Mouse (Mus musculus) lung, adult 18-20 months (tissue): Measurements from ENCODE around the gene Pnp.
"Not testable (repeated sequence)": the region's sequence is repeated elsewhere in the genome, so short reads cannot be mapped to it uniquely, and the experiment has no call there.

Experiments used
- DNase-seq, 2 experiments: peaks; one replicate each; pipeline ENCODE4 v3.0.0; 2022; ENCODE audit warnings: mixed read lengths in 2 of 2

Gene Pnp

GRCm38 (mm10) chr14:50931493-50932020 lies 675 bp downstream of the Pnp start:
- no peak for DNase-seq

GRCm38 (mm10) chr14:50936649-50937048 lies 5.8 kb downstream of the Pnp start:
- no peak for DNase-seq

GRCm38 (mm10) chr14:50938119-50938908 lies 7.4 kb downstream of the Pnp start:
- DNase-seq, result no peak

DNA sequence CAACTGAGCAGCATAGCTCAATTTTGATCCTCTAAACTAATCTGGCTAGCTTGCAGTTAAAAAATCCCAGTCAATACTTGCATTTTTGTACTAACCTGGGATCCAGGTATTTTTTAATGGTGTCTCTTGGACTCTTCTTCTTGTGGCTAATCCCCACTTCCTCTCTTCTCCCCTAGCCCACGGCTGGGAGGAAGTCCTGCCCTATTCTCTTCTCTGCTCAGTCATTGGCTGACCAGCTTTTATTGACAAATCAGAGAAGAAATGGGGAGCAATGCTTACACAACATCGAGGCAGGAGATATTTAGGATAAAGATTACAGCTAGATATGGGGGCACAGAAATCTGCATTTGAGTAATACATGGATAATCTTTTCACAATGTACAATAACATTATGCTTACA lies 8.1 kb downstream of the Pnp start:
- DNase-seq, result no peak

GRCm38 (mm10) chr14:50943932-50944667 lies 13.2 kb downstream of the Pnp start, which contains the start of gene Gm49342:
TSS of gene Gm49342 (plus strand) at chr14:50944517.
- DNase-seq, result peak; percentile 98

- not testable (repeated sequence) for DNase-seq
Observed at GRCm38 (mm10) chr14:50944668-50945033, 13.8 kb downstream of the Pnp start.

DNA sequence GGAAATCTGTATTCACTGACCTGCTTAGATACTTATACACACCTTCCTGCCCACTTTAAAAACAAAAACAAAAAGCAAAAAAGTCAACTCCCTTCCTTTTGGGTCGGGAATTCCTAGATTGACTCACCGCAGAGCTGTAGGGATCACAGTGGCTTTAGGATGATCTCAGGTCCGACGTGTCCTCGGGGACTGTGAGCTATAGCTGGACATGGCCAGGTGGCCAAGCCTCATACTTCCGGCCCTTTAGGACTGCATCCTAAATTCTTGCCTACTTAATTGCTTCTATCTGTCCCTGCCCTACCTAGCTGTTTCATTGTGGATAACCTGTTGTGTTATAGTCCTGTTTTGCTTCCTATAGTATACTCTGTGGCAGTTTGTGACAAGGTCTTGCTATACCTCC lies 14.2 kb downstream of the Pnp start:
- DNase-seq, result not testable (repeated sequence)

- not testable (repeated sequence) for DNase-seq
Observed at GRCm38 (mm10) chr14:50945526-50945925, 14.6 kb downstream of the Pnp start.

DNA sequence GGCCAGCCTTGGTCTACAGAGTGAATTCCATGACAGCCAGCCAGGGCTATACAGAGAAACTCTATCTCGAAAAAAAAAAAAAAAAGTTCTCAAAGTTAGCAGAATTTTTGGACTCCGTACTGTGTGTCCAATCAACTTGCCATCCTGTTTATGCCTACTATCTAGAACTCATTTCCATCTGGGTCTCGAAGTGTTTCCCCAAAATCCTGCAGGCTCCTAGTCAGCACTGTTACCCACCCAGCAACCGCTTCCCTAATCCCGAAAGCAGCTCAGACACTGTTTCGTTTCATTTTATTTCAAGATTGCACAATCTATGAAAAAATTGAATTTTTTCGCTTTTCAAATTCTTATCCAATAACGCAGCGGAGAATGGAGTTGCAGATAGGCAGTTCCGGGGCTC lies 24.6 kb downstream of the Pnp start:
- peak in 1 of 2 experiments; percentile 20 for DNase-seq

DNA sequence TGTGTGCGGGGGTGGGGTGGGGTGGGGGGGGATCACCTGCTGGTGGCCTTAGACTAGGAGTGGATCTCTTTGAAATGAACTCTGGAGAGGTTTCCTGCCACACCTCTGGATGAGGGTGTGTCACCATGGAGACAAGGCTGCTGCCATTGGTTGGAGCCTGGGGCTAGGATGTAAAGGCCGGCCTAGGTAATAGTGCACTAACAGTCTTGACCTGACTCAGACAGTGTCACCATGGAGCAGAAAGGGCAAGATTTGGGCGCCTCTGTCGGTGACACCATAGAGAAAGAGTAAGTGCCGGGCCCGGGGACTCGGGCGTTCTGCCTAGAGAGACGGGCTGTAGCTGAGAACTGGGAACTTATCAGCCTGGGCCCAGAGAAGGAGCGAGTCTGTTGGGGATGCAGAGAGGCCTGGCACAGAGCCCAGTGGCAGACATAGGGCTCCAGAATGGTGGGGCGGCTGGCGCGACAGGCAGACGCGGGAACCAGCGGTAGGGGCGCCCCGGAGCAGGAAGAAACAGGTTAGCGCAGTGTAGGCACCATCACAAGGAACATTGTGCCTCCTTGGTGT lies 25.1 kb downstream of the Pnp start, which contains the start of gene Pnp2:
TSS of gene Pnp2 (plus strand) at position 51 of the 567 bp plus-strand sequence.
- DNase-seq, result peak; percentile 61 to 70

DNA sequence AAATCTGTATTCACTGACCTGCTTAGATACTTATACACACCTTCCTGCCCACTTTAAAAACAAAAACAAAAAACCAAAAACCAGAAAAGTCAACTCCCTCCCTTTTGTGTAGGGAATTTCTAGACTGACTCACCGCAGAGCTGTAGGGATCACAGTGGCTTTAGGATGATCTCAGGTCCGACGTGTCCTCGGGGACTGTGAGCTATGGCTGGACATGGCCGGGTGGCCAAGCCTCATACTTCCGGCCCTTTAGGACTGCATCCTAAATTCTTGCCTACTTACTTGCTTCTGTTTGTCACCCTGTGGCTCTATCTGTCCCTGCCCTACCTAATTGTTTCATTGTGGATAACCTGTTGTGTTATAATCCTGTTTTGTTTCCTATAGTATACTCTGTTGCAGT lies 25.8 kb downstream of the Pnp start:
- DNase-seq, result not testable (repeated sequence)

DNA sequence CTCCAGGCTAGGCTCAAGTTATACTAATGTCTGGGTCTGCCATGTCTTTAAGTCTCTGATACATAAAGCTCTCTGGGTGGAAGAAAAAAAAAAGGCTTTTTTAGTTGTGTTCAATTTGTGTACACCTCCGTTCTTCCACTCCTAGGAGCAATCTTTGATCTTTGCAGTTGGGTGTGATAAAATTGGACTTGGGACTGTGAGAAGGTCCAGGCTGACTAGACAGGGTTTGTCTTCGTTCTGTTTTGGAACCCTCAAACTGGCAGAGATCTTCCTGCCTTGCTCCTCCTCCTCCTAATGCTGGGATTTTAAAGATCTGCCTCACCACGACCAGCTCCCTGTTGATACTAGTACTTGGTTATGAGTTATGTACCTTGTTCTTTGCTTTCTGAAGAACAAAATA lies 26.3 kb downstream of the Pnp start:
- not testable (repeated sequence) for DNase-seq

DNA sequence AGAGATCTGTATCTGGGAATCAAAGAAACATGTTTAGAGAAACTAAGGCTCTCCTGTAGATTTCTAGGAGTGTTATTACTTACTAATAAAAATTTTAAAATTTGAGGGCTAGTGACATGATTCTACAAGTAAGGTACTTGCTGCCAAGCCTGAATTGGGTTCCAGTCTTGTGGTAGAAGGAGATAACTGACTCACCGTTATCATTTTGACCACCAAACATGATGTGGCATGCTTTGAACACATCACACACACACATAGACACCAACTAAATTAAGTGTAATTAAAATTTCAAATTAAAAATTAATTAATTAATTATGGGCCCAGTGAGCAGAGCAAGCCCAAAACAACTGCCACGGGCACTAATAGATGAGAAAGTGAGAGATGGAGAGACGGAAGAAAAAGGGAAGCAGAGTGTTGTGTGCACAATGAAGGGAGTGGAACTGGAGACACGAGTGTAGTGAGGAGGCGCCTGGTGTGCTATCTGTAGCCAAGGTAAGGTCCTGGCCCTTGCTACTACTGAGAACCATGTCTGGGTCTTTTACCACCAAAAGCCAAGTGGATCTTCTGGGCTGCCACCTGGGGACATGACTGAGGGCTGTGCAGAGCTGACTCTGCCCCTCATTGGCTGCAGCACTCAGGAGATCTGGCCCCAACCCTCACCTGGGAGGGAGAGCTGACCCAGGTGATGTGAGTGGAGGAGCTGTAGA lies 27.6 kb downstream of the Pnp start:
- not testable (repeated sequence) for DNase-seq

DNA sequence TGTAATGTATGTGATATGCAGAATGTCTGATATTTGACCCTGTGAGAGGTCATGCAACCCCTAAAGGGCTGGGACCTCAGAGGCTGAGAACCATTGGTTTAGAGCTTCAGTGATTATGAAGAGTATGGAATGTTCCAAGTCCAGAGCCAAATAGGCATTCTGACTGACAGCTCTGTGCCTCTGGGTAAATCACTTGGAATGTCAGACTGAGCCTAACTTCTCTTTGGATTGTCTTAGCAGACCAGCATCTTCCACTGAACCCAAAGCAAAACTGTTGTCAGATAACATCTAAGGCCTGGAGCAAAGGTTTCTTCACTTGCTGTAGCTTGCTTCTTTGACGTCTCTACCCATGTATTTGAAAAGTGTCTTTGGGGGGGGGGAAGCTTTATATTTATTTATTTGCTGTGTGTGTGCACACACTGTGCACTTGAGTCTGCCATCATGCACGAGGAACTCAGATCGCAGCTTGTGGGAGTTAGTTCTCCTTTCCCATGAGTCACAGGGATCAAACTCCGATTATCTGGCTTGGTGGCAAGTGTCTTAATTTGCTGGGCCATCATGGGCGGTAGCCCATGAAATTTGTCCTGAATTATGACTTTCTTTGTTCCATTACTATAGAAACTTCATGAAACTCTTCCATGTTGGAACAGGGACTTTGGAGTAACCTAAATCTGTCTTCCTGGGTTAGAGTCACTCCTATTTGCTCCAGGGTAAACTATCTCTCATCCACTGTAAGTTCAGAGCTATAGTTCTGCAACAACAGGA lies 37.5 kb downstream of the Pnp start:
- DNase-seq, result no peak

DNA sequence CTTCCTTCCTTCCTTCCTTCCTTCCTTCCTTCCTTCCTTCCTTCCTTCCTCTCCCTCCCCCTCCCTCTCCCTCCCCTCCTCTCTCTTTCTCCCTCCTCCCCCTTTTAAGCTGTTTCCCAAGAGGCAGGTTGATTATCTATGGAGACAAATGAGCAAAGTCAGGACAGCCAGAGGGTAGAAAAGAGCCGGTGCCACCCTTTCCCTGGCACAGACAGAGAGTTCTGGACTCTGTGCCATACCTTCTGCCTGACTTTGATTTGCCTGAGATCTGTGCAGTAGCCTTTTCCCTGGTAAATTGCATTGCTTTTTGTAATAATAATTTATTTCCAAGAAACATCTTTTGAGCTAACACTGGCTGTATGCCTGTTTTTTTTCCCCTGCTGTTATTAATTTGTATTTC lies 38.2 kb downstream of the Pnp start:
- no peak for DNase-seq

DNA sequence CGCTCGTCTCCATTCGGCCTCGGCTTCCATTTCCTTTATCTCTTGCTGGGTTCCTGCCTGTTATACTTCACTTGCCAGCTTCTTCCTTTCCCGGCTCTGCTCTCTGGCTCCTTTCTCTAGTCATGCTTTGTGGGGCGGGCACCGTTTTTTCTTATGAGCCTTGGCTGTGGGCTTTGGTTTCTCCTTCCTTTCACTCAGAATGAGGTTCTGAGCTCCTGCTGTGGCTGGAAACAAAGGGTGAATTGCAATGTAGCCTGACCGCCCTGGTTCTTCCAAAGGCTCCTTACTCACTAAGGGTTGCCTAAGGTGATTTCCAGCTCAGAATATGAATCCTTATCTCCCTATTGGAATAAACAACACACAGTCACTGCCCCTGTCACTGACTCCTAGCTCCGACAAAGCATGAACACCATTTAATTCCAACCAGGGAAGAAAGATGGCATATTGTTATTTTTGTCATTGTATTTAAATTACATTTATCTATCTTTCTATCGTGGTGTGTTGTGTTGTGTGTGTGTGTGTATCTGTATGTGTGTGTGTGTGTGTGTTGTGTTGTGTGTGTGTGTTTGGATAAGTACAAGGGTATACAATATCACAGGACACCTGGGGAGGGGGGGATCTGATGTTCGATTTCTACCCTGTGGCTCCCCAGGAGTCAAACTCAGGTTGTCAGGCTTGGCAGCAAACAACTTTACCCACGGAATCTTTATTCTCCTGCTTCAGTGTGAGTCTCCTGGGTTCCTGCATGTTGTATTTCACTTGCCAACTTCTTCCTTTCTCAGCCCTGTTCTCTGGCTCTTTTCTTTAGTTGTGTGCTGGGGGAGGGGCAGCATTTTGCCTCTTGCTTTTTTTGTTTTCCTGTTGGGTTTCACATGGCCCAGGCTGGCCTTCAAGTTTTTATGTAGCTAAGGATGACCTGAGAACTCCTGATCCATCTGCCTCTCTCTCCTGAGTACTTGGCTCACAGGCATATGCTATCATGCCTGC lies 39.0 kb downstream of the Pnp start:
- DNase-seq, result peak in 1 of 2 experiments; percentile 17

GRCm38 (mm10) chr14:50970822-50971221 lies 39.9 kb downstream of the Pnp start:
- DNase-seq, result no peak

- DNase-seq, result not testable (repeated sequence)
Observed at GRCm38 (mm10) chr14:50973054-50973453, 42.2 kb downstream of the Pnp start.

DNA sequence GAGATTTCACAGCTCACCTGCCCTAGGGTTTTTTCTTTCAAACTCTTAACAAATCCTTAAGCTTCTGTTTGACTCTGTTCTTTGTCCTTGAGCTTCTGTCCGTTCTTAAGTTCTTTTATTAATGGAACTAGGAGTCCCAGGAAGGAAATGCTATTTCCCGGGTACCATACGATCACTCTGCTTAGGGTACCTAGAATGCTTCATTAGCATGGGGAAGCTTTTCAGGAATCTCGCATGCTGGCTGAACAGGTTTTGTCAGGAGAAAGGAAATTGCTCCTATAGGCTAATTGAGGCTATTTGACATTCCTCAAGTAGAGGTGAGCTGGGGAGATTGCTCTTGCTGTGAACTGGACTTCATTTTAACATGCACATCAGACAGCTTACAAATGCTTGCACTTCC lies 42.8 kb downstream of the Pnp start:
- DNase-seq, result no peak

DNA sequence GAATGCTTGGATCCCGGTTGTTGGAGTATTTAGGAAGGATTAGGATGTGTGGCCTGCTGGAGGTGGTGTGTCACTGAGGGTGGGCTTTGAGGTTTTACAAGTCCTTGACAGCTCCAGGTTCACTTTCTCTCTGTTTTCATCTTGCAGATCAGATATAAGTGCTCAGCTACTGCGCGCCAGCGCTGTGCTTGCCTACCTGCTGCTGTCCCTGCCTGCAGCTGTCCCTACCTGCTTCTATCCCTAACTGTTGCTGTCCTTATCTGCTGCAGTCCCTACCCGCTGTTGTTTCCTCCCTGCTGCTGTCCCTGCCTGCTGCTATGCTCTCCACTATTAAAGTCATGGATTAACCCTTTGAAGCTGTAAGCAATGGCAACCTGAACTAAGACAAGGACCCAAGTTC lies 44.1 kb downstream of the Pnp start:
- no peak for DNase-seq

DNA sequence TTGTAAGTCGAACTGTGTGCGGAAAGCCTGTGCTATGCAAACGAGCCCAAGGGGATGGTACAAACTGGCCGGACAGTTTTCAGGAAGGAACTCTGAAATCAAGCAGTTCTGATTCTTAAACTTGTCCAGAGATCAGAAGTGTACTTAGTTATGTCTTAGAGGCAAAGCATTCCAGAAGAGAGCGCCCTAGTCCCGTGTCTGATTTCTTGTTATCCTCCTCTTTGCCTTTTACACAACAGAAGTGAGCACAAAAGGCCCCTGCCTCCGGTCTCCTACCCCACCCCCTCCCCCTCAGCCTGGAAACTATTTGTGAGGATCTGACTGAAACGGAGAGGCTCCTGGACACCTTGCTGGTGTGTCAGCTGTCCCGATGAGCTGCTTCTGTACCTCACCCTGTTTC lies 45.8 kb downstream of the Pnp start:
- DNase-seq, result peak in 1 of 2 experiments; percentile 11
